In the genomic region with DNA sequence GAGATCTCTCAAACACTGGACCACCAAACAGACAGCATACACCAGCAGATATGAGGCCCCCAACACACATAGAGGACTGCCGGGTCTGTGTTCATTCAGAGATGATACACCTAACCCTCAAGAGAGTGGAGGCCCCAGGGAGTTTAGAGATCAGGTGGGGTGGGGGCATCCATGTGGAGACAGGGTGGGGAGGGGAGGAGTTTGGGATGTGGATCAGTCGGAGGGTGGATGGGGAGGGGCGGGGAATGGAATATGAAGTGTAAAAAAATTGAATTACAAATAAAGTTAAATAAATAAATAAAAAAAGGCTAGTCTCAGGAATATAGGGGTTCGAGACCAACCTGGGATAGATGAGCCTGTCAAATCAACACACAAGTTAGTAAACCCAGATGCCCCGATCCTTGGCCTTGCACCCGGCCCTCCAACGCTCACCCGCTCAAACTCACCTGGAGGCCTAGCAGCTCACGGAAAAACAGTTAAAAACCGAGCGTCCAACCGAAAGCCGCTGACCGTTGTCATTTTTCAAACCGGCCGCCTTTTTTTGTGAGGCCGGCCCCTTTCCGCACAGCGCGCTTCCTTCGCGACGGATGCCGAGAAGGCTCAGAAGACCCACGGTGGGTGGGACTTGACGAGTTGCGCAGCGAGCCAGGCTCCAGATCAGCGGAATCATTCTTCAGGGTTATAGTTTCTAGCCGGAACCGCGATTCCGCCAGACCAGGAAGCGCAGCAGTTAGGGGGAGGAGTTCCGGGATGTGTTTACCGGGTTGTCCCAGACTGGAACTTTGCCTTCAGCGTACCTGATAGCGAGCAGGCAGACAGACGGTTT, we compare ENCODE assay signal across 8 mouse cellular contexts. TPM values are rescaled to one million over a fixed set of nuclear protein-coding genes. Genes with fewer than 3 reads are reported as not detected.
A peak's percentile ranks its signal among the peaks of the same experiment; 100 is the strongest.
DNase-seq lines count a peak whose midpoint lies in the region; ATAC-seq and TF ChIP-seq lines count a peak whose summit lies in the region.

A gene (minus strand): TSS at position 589 of the 826 bp plus-strand sequence.

- H3K4me3 ChIP-seq in hindbrain, embryonic 13.5 days = peak within 1 kb of the TSS; percentile 56

- no peaks in the 10 kb centered on the region for H3K9me3 ChIP-seq in hindbrain, embryonic 13.5 days

- H3K9ac ChIP-seq in hindbrain, embryonic 13.5 days = peak within 1 kb of the TSS; percentile 67

- TF ChIP-seq CTCF in Patski (IDR thresholded peaks at IDR 0.05) = no peak

- no peaks in the 10 kb centered on the region for H3K36me3 ChIP-seq in hindbrain, embryonic 13.5 days

- in situ Hi-C loops in Patski (cut with MboI; ENCODE audit: low pct_unique_long_range_greater_than_20kb) = loop anchor here (5.0 kb wide), 3 partner anchors 141 to 611 kb away; no protein-coding TSS in a partner anchor

- peak within 1 kb of the TSS; percentile 63 for H3K4me2 ChIP-seq in hindbrain, embryonic 13.5 days

- ATAC-seq in Patski = peak; percentile 96
- peak; percentile 98 for ATAC-seq in hindbrain, embryonic 13.5 days (ENCODE audit: low FRiP score)

- WGBS in hindbrain, embryonic 13.5 days = under 1% methylated on average over 39 of the region's 39 CpGs

- peak within 1 kb of the TSS; percentile 81 for H3K27ac ChIP-seq in hindbrain, embryonic 13.5 days

- DNase-seq in Patski (ENCODE audit: low read depth, low spot score) = peak; percentile 95
- DNase-seq in cerebellum, postnatal 14 days = peak; percentile 99
- DNase-seq in frontal cortex, postnatal 14 days (ENCODE audit: low spot score in 2 of 2) = peak; percentile 95 to 96
- peak; percentile 98 for DNase-seq in layer of hippocampus, postnatal 25 days (ENCODE audit: extremely low spot score in 1 of 2, low spot score in 1 of 2)
- peak; percentile 98 for DNase-seq in lung, postnatal 25 days (ENCODE audit: low spot score)
- DNase-seq in retina, embryonic 14.5 days (ENCODE audit: low spot score) = peak; percentile 100
- DNase-seq in thymus, postnatal 4 days = peak; percentile 95

- CTCF ChIA-PET in Patski (lab: Charles Lee) = interaction anchor here (1.8 to 2.0 kb wide), 2 partner anchors 387 to 390 kb away, joined by 10 to 21 read pairs; no protein-coding TSS in a partner anchor

- POLR2A ChIA-PET in Patski (lab: Charles Lee) = interaction anchor here (0.5 kb wide), 1 partner anchor 163 kb away, joined by 3 read pairs; no protein-coding TSS in a partner anchor

- H3K27me3 ChIP-seq in Patski = no peaks in the 10 kb centered on the region
- no peaks in the 10 kb centered on the region for H3K27me3 ChIP-seq in hindbrain, embryonic 13.5 days

- peaks cover 9% of the 10 kb centered on the region for H3K4me1 ChIP-seq in hindbrain, embryonic 13.5 days (replicated peaks)

RNA-seq across cellular contexts. Expression of the gene that starts here (rescaled TPM):
- polyA plus RNA-seq in Patski (2021) = 39.7 TPM
- 18.4 and 20.2 TPM in 2 replicates for polyA plus RNA-seq in hindbrain, embryonic 13.5 days (2015; fragmentation: Nextera tagmentation; extraction: Ambion mirVana)
- 1 to 10 TPM; 5.0 to 6.5 TPM for total RNA-seq in layer of hippocampus, postnatal 25 days (2021)

Comparison
In these comparisons a context has a peak if more than half of its experiments do, and no peak if none do; other contexts are left out.
1. Peak in every context shown above with its lines: DNase-seq, ATAC-seq, H3K4me3 ChIP-seq and H3K27ac ChIP-seq.